Mouse (Mus musculus): Measurements from ENCODE around the gene Map3k1.

Map3k1 gene

DNA sequence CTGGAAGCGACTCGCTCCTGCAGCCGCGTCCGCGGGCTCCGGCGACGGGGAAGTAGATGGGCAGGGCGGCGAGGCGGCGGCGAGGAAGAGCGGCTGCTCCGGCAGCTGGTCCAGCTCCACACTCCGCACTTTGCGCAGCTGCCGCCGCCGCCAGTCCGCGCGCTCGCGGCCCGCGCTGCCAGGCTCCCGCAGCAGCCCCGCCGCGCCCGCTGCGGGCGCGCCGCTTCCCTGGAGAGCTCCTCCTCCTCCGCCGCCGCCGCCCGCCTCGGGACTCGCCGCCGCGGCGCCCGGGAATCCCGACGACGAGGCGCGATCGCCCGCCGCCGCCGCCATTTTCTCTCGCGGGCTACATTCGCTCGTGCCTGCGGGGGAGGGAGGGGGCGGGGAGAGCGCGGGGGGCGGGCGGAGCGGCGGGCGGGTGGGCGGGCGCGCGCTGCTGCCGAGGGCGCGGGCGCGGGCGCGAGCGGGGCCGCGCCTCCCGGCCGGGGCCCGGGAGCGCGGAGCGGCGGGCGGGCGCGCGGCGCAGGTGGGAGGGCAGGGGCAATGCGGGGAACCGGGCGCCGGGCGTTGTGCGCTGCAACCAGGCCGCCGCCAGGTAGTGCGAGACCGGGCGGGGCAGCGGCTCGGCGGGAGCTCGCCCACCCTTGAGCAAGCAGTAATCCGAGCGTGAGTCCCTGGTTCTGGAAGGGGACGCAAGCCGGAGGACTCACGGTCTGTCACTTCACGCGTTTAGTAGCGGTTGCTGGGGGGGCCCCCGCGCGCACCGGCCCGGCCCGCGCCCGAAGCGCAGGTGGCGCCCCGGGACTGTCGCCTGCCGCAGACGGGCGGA lies at the start of gene Map3k1:
TSS of gene Map3k1 (minus strand) at position 357 of the 829 bp plus-strand sequence.
- WGBS: under 1% methylated on average over 61 of the region's 136 CpGs

DNA sequence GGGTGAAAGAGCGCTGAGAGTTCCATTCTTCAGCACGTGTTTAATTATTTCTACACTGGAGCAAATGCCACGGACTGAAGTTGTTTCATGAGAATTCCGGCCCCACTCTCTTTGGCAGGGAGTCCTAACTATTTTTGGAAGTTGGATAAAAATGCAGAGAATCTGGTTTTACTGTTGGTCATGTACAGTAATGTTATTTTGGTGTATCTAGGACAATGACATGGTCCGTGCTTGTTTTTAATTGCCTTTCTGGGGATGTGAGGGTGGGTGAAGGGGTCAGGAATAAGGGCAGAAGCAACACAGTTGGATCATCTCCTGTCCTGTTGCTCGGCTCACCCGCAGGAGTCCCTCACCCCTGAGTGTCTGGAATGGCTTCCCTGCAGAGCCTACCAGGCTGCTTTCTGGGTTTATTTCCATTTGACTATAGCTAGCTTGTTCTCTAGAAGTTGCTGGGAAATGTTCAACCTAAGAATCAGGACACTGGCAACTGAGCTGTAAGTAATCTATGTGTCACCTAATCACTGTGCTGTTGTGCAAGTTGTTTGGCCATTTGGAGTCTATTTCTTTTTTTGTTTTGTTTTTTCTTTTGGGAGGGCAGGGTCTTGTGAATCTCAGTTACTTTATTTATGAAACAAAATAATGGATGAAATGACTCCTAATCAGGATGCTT lies 48.1 kb upstream of the Map3k1 start:
- WGBS: 52% methylated on average over 7 of the region's 7 CpGs

DNA sequence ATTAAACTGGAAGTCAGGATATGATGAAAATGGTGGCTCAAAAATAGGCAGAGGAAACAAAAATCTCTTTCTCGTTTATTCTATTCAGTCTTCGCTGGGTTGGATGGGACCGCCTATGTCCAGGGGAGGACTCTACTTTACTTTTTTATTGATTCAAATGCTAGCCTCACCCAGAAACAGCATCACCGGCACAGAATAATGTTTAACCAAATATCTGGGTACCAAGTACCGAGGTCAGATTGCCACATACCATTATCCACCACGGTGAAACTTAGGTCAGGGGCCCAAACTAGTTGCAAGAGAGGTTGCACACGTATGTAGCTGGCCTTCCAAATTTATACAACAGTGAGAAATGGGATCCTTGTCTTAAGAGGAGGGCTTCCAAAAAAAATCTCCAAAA lies 47.4 kb upstream of the Map3k1 start:
- 96% methylated on average over 7 of the region's 7 CpGs for WGBS

DNA sequence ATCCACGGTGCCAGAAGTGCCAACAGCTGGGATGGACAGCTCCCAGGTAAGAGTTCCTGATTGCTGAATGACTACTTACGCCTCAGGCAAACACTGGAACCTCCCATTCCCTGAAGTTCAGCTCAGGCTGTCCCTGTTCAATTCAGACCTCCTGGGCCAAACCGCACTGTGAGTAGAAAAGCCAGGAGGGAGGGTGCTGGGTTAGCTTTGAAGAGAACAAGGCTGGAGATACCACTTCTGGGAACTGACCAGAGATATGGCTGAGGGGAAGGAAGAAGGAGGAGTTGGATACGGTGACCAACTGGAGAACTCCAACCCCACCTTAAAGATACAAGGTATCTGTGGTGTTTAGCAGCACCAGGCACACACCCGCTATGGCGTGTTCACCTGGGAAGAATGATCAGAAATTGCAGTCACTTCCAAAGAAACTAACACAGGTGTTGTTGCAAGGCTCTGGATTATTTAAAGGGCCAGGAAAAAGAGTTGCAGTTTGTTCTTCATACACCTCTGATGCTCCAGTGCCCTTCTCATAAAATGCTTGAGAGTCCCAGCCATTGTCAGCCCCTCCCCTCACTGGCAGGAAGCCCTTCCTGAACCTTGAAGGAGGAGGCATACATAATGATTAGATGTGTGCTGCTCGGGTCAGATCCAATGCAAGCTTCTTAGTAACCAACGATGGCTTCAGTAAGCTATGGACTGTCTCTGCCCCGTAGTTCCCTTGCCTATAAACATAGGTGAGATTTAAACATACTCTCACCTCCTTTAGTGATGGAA lies 43.8 kb upstream of the Map3k1 start:
- WGBS: 87% methylated on average over 9 of the region's 9 CpGs

DNA sequence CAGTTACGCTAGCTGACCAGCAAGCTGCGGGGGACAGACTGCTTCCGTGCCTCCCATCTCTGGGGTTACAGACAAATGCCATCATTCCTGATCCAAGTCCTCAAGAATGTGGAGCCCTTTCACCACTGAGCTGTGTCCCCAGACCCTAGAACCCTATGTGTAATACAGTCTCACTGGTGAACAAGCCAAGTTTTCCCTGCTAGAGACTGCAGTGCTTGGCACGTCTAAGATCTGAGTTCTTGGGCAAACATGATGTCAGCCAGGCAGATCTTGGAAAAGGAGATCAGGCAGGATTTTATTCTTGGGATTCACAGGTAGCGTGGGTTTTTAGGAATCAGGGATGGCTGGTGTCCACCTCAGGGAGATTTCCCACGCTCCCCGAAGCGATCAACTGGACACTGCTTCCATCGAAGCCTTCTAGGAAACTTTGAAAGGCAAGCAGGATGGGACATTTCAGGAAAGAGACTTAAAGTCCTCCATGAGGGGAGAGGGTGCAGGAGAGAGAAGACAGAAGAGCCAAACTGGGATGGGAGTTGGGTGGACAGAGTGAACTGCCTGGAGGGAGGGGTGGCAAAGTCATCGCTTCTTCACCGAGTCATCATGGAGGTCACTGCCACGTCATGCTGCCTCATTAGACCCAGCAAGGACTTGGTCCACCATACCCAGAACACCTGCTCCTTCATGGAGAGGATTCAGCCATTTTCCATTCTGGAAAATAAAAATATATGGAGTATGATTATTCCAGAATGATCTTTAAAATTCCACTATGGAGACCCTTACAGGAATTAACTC lies 41.4 kb upstream of the Map3k1 start:
- WGBS: 95% methylated on average over 12 of the region's 12 CpGs

DNA sequence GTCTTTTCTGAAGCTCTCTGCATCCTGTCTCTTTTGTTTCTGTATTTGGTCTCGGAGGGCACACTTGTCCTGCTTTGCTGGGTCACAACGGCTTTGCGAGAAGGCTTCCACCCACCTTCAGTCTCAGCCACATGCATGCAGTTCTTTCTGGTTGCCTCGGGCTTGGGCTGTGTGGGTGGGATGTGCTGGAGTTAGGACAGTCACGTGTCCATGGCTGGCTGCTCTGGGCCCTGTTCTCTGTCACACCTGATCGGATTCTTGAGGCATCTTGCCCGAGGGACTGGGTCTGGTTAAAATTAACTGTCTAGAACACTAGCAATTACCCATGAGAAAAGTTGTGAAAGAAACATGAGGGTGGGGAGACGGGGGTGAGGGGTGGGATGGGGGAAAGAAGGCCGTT lies 36.7 kb upstream of the Map3k1 start:
- 57% methylated on average over 9 of the region's 9 CpGs for WGBS

DNA sequence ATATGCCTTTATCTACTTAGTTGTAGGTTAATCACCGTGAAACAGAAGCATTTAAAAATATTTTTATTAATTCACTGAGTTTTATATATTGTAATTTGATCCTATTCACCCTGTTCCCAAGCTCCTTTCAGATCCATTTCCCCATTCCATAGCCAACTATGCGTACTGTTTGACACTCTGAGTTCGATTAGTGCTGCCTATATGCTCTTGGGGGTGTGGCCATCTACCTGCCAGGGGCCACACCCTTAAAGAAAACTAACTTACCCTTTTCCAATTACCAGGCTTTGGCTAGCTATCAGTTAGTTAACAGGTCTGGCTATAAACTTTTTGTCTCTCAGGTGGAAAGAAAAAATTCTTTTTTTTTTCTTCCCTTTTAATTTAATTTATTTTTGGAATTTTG lies 35.5 kb upstream of the Map3k1 start:
- WGBS: 92% methylated on average over 3 of the region's 3 CpGs

DNA sequence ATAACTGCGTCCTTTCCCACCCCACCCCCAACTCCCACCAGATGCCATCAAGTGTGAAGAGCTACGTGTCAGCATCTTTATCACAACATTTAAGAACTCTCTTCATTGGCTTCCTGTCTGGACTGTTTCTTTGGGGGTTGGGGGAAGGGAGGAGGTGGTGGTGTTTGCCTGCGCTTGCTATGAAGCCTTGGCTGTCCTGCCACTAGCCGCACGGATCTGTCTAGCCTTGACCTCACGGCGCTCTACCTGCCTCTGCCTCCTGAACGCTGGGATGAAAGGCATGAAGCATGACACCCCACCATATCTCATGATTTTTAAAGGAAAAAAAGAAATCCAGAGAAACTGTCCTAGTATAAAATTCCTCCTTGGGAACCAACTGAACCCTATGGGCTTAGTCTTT lies 27.0 kb upstream of the Map3k1 start:
- whole genome bisulfite sequencing: 90% methylated on average over 8 of the region's 8 CpGs

DNA sequence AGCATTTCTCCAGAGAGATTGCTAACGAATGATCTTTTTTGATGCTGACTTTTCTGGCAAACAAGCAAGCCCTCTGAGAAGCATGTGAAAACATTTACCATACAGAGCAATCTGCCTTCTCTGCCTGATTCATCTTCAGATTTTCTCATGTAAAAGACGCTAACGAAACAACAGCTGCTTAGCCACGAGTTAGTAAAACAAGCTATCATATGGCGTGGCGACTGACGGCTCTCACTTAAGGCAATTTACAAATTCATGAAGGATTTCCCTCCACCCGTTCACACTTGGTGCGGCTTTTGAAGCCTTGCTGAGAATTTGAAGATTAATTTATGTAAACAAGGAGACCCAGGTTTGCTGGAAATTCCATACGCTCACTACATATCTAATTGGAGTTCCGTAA lies 25.8 kb upstream of the Map3k1 start:
- WGBS: 40% methylated on average over 11 of the region's 11 CpGs

DNA sequence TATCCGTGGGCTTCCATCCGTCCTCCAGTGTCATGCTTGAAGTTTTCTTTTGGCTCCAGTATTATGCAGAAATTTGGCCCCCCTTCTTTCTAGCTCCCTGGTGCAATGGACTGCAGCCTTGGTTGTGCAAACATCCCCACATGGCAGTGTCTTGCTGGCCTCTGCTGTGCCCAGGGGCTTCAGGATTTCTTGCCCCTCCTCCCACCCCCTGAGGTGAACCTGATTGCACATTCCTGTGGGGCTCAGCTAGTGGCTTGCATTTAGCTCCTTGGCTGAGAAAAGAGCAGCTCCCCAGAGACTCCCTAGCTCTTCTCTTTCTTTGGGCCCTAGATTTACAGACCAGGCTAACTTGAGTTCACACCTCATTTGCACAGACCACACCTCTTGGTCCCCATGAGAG lies 20.7 kb upstream of the Map3k1 start:
- 45% methylated on average over 2 of the region's 2 CpGs for WGBS

DNA sequence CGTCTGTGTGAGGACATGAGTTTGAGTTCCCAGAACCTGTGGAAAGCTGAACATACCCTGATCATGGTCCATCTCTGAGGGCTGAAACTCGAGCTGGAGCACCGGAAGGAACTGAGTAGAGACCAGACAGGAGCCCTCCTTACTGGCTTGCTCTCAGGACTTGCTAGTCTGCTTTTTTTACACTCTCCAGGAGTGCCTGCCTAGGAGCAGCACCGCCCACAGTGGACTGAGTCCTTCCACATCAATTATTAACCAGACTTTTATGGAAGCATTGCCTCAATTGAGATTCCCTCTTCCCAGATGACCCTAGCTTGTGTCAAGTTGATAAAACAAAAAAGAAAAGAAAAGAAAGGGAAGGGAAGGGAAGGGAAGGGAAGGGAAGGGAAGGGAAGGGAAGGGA lies 18.7 kb upstream of the Map3k1 start:
- WGBS: 87% methylated on average over 4 of the region's 4 CpGs

DNA sequence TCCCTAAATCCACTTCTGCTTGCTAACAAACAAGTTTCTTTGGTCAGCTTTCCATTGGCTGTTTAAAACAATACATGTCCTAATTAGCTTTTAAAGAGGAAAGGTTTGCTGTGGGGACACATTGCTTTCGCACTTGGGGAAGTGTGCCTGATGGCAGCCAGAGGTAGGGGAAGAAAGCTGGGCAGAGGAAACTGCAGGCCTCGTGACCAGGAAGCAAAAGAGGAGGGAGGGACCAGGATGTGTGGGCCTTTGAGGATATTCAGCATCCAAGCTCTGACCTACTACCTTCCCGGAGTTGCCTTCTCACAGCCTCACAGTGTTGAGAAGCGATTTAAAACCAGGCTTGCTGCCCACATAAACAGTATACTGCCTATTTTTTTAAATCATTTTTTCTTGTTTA lies 15.4 kb upstream of the Map3k1 start:
- 71% methylated on average over 4 of the region's 4 CpGs for WGBS

DNA sequence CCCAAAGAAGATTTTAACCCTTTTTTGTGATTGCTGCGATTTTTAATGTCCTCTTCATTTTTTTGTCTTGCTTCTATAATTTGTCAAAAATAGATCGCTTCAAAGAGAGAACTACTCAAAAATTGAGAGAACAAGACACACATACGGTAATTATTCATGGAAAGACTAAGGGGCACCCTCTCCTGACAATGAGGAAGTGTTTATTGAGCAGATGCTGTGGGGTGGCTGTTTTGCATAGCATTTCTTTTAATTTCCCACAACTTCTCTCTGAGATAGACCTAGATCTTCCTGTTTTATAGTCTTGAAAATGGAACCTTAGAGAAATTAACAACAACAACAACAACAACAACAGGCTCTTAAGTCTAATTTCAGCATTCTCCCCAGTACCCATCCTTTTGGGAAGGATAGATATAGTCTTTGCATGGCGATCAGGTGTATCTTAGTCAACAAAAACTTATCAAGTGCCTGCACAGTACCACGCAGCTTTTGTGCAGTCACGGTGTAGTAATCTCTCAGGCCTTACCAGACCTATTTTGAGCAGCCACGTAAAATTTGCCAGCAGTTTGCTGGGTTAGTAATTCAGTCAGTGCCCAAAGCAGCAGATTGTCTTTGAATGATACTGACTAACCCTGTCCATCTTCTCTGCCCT lies 13.1 kb upstream of the Map3k1 start:
- 89% methylated on average over 7 of the region's 7 CpGs for WGBS

DNA sequence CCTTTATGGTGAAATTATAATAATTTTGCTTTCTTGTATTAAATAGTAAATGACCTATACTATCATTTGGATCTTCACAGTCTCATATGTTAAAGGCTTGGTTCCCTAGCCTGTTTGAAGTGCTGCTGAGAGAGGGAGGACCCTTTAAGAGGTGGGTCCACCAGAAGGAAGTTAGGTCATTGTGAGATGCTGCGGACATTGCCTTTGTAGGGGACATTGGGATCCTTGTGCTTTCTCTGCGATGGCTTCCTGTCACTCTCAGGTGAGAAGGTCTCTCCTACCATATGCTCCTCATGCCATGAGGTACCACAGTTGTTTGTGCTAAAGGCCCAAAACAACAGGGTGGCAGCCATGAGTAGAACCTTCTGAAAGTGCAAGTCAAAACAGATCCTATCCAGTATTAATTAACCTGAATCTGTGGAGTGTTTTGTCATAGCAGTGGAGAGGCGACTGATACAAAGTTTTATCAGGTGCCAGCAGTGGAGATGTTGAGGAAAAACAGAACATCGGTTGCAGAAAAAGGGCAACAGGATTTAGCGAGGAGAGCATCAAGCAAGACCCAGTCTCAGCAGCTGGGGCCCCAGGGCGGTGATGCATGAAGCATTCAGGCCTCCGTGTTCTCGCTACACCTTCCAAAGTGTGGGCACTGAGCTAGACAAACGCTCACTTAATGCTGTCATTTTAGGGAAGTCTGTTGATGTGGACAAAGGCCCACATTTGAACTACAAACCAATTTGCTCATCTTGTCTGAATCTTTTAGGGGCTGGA lies 11.0 kb upstream of the Map3k1 start:
- 91% methylated on average over 9 of the region's 9 CpGs for whole genome bisulfite sequencing

DNA sequence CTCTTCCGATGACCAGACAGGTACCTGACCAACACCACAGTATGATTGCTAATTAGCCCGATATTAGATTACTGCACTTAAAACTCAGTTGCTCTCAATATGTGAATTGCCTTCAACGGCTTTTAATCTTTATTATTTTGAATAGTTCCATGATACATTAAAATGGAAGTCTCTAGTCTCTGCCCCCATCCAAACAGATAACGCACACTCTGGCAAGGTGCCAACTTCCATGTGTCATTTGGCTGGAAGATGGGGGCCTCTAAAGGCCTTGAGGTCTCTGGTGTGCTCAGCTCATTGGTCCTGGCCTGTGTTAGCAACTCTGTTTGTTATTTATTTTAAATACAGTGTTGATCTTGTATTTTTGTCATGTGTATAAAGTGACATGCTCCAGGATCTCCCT lies 10.3 kb upstream of the Map3k1 start:
- WGBS: 87% methylated on average over 4 of the region's 4 CpGs

DNA sequence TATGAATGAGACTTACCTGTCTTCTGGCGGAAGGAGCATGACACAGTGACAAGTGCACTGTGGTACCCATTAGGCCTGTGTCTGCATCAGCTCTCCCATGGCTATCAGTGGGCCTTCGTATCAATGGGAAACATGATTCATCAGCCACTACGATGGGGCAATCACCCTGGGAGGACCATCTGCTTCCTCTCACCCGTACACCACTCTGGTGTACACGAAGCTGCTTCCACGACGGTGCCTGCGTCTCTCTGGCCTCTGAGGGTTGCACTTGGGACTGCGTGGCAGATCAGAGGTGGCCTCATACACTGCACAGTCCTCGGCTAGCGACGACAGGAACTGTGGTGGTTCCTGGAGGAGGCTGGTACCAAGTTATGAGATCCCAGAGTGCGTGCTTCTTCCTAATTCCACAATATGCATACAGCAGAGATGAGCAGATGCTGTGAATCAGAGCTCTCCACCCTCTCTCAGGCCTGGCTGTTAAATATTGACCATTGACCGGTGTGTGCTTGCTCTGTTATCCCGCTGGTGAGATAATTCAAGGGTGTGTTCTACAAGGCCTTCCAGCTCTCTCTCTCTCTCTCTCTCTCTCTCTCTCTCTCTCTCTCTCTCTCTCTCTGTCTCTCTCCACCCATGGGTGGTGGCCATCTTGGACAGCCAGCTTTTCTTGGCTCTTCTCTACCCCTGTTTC lies 9.6 kb upstream of the Map3k1 start:
- 91% methylated on average over 15 of the region's 15 CpGs for WGBS

DNA sequence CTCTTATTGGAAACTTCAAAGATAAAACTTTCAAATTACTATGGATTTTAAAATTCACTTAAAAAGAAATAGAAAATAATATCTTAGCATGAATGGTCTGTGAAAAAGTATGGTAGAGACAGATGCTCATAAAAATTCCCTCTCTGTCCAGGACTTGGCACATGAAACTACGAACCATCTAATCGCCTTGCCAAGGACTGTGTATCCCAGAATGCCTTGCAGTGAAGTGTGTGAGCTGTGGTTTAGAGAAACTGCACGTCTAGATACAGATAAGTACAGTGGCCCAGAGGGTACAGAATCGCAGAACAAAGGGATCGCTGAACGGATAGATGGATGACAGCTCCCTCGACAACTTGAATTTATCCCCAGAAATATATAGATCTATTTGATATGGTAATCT lies 9.0 kb upstream of the Map3k1 start:
- WGBS: 81% methylated on average over 7 of the region's 7 CpGs

DNA sequence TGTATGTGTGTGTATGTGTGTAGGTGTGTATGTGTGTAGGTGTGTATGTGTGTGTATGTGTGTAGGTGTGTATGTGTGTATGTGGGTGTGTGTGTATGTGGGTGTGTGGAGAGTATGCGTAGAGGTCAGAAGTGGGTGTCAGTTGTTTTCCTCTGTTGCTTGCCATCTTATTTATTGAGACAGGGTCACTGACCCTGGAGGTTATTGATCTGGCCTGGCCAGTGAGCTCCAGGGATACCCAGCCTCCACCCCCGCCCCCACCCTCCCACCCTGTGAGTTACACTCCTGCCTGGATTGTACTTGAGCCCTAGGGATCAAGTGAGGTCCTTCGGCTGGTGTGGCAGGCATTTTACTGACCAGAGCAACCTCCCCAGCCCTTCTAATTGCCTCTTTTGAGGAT lies 7.6 kb upstream of the Map3k1 start:
- WGBS: 82% methylated on average over 3 of the region's 3 CpGs

DNA sequence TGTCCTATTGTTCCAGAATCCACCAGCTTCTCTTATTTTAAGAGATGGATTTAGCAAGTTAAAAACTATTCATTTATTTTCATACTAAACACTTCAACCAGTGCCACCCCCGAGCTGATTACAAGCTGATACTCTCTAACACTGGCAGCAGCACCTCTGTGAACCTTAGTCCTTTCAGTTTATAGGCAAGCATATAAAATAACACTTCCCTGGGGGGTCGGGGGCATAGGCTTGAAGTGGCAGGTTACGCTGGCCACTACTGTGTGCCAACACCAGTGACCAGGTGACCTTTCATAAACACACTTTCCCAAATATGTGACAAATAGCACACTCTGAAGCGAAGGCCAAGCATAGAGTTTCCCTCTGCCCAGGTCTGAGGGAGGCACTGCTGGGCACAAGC lies 6.7 kb upstream of the Map3k1 start:
- 96% methylated on average over 4 of the region's 4 CpGs for WGBS

DNA sequence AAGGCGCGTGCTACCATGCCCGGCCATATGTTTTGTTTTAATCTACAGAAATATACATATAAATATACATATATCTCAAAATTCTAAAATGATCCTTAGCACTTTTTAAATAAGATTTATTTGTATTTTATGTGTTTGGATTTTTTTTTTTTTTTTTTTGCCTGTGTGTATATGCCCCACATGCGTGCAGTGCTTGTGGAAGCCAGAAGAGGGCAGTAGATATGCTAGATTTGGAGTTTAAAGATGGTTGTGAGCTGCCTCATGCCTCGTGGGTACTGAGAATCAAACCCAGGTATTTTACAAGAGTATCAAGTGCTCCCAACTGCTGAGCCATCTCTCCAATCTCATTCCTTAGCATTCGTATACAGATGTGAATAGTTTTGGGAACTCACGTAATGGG lies 6.2 kb upstream of the Map3k1 start:
- WGBS: 98% methylated on average over 7 of the region's 7 CpGs
